Mouse (Mus musculus) induced T-regulatory cell, adult 2 months (primary cell): ENCODE measurements around the gene Ptger3.

Experiments used
- DNase-seq: peaks from one replicate; pipeline ENCODE4 v3.0.0-alpha.2; 2012; ENCODE audit warnings: low read depth

Gene Ptger3

DNA sequence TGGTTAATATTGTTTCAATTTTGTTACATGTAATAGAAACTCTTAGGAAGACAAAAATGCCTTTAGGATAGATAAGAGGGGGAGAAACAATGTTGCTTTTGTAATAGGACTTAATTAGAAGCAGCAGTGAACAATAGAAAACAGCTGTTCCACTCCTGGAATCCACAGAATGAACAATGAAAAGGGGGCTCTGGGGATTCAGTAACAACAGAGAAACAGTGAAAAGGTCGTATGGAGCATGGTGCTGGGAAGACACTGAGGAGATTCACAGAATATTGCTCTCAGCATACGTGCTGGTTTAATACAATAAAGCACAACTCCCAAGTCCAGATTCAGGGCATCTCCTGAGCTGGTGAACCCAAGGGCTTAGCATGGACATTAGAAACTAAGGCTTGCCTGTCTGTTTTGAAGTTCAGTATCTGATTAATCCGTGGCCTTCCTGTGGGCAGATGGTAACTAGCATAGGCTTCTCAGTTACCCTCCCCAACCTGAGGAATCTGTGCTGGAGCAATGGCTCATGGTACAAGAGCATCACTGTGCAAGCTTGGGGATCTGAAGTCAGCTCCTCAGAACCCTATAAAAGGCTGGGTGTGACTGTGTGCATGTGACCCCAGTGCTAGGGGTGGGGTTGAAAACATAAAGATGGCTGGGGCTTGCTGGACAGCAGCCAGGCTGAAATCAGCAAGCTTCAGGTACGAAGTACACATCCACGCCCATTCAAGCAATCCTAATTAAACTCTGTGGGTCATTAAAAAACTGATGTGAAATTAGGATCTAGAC is 16.1 kb downstream of the Ptger3 start:
- DNase-seq = no peak

DNA sequence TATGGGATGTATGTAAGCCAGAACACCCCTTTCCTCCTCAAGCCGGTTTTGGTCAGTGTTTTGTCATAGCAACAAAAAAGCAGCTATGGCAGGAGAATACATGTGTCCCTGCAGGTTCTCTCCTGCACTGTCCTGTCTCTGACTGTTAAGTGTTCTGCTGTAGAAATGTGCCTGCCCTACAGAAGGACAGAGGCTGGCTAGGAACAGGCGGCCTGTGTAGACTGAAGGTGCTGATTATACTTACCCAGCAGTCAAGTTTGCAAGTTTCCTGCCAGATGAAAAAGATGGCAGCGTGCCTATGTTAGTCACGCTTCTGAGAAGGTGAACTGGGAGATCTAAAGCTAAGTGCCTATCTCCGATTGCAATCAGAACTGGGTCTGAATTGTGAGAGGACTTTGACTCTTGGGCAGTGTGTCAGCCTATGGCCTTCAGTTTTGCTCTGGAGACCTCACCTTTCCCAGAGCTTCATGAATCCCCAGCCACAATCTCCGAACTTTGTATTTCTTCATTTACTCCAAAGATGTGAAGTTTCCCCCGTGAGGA is 31.2 kb downstream of the Ptger3 start:
- DNase-seq = no peak

DNA sequence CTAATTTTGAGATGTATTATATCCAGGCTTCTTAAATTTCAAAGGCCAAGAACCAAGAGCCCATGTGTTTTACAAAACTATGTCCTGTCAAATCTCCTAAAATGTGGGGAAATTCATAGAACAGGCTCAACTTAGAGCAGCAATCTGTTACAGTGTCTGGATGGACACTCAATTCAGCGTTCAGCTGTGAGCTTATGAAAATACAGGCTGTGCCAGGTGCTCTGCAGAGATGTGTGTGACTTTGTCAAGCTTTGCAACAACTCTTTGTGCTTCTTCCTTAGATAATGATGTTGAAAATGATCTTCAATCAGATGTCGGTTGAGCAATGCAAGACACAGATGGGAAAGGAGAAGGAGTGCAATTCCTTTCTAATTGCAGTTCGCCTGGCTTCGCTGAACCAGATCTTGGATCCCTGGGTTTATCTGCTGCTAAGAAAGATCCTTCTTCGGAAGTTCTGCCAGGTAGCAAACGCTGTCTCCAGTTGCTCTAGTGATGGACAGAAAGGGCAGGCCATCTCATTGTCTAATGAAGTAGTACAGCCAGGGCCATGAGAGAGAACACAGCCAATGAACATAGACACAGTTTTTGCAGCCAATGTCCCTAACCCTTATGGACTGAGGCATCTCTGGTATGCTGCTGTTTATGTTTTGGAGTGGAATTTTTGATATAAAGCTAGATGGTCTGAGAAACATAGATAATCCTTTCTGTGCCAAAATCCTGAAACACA is 38.2 kb downstream of the Ptger3 start:
- DNase-seq = no peak

DNA sequence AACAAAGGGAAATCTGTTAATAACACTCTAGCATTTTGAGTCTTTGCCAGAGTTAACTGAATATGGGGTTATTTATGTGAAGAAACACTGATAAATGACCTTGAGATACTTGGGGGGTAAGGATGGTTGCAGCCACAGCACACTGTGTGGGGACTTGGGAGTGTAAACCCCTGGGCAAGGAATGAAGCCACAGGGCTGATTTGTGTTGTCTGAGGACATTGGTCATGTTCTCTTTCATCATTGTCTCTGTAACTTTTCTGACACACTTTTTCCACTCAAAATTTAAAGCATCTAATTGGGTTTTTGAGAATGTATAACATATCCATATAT is 38.7 kb downstream of the Ptger3 start:
- DNase-seq = no peak

DNA sequence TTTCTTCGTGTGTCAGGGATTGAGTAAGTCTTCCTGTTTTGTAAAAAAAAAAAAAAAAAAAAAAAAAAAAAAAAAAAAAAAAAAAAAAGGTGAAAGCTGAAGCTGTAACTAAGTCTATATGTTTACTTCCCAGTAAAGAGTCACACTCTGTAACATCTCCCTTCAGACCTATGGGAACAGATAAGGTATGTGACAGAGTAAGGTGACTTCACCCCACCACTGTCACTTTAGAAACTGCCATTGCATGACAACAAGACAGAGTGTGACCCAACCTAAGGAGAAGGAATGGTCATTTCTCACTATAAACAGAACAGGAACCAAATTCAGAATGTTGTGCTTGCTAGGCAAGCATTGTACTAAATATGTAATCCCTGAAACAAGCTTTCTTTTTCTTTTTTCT is 46.9 kb downstream of the Ptger3 start:
- no peak for DNase-seq

DNA sequence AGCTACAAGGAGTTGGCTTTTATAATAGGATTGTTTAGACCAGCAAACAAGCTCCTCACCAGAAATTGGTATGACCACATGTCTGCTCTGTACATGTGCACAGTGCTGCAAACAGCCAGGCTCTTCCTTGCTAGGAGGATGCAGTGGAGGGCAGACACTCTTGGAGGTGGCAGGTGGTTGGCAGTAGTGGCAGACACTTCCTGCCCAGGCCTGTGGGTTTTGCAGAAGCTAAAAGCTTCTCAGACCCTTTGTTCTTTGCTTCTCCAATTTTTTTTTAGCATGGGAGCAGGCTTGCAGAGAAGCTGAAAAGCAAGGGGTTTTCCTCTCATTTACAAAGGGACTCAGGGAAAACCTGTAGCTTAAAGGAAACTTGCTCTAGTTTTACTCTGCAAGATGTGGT is 50.3 kb downstream of the Ptger3 start:
- DNase-seq = no peak

DNA sequence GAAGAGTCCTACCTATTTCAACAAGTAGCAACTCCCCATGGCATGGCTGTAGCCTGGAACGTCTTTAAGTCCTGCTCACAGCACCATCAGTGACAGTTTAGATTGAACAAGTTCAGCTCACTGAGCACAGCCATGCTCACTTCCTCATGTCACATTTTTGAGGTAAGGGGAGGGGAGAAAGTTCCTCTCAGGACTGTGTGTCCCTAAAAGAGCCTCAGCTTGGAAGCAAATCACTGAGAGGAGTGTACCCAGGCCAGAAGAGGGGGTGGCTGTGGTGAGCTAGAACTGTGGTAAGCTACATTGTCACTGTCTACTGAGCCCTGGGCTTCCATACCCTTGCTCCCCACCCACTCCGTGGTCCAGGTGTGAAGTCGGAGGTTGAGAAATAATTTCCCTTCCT is 60.7 kb downstream of the Ptger3 start:
- DNase-seq = no peak

DNA sequence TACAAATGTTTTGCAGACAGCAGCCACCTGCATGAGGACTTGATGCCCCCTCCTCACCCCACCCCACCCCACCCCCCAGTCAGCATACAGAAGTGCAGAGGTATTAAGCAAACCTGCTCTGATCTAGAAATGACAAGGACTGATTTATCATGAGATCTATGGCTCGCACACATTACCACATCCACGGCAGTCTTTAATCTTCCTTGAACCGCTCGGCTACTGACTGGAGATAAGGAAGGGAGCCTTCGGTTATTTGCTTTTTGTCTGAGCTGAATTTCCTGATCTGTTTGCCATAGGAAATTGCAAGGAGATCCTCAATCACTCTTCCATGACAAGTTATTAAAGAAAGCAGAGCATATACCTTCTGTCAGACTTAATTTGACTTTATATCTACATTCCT is 64.0 kb downstream of the Ptger3 start:
- DNase-seq = no peak

DNA sequence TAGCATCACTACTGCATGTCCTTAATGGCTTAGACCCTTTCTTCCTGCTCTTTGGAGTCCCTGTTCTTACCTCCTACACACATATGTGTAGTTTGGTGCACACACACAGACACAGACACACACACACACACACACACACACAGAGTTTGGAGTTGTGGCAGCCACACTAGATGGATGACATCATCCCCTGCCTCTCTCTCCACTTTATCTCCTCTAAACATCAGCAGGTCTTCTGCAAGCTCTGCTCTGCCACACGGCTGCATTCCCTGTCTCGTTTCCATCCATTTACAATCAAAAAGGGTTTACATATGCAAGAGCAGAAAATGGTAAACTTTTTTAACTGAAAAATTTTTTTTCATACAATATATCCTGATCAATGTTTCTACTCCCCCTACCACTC is 64.7 kb downstream of the Ptger3 start:
- no peak for DNase-seq

DNA sequence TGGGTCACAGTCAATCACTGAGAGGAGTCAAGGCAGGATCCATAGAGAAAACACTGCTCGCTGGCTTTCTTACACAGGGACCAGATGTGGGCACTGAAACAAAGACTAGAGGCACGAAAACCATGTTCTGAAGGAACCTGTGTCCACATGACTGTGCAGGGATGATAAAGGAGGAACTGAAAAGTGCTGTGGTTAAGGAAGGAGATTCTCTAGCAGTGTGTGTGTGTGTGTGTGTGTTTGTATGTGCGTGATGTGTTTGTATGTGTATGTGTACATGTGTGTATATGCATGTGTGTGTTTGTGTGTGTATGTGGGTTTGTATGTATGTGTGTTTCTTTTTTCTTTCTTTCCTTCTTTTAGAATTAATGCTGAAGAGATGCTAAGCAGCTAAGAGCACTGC is 67.7 kb downstream of the Ptger3 start:
- DNase-seq = no peak

DNA sequence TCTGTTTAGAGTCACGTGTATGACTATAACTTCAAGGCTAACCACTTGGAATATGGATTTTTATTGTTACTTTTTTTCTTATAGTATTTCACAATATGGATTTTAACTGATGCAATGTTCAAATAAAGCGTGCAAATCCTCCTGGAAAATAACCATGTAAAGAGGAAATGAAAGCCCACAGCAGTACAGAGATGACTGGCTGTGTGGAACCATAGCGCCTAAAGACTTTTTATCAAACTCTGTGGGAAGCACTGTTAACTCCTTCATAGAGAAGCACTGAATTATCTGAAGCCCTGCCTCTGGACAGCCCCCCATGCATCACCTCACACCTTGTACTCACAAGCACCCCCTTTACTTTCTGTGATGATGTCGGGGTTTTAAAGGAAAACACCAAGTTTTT is 69.0 kb downstream of the Ptger3 start:
- DNase-seq = no peak

DNA sequence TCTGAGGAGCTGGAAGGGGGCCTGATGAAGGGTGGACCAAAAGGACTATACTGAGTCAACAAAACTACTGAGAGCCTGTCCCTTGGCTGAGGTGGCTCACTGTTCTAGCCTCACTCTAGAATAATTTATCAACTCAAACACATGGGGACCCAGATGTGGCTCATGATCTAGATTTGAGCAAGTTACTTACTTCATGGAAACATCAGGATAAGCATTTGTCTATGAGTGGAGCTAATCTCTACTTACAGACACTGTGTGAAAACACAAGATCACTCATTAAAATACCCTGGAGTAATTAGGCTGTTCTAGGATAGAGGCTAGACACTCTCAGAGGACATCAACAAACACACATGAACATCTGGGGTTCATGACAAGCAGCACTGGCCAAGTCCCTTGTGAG is 70.2 kb downstream of the Ptger3 start:
- DNase-seq = no peak

DNA sequence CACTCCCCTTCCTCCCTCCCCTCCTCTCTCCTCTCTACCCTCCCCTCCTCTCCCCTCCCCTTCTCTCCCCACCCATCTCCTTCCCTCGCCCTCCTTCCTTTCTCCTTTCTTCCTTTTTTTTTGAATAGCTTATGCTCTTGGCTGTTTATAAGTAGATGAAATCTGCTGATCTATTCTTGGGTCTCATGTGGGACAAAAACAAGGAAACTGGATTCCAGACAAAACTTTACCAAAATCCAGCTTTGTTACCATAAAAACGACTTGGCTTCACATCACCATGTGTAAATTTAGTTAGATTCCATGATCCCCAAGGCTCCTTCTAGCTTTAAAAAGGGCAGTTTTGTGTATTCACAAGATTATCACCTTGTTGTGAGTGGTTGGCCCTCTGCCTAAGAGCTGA is 70.6 kb downstream of the Ptger3 start:
- no peak for DNase-seq

DNA sequence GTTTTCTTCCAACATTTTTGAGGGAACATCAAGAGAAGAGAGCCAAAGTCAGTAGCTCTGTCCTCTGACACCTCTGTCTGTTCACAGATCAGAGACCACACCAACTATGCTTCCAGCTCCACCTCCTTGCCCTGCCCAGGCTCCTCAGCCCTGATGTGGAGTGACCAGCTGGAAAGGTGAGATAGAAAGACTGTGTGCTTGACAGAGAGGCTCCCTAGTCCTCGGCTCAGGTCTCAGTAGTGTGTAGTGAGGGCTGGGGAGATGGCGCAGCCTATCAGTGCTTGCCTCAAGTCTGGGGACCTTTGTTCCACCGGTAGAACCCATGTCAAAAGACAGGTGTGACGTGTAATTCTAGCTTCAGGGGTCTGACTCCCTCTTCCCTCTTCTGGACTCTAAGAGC is 74.9 kb downstream of the Ptger3 start:
- no peak for DNase-seq

DNA sequence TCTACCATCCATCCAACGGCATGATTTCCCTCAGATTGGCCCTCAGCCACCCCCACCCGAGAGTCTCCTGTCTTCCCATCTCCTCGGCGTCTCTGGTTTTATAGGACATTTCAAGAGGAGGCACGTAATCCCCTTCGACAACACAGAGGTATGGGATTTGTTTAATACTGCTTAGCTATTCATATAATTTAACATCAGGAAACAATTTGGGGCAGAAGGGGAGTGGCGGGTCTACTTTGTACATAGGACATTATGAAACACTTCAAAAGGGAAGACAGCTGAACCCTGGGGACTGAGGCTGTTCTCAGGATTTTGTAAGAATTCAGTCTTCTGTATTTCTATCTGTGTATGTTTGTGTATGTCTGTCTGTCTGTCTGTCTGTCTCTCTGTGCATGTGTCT is 94.9 kb downstream of the Ptger3 start:
- no peak for DNase-seq

DNA sequence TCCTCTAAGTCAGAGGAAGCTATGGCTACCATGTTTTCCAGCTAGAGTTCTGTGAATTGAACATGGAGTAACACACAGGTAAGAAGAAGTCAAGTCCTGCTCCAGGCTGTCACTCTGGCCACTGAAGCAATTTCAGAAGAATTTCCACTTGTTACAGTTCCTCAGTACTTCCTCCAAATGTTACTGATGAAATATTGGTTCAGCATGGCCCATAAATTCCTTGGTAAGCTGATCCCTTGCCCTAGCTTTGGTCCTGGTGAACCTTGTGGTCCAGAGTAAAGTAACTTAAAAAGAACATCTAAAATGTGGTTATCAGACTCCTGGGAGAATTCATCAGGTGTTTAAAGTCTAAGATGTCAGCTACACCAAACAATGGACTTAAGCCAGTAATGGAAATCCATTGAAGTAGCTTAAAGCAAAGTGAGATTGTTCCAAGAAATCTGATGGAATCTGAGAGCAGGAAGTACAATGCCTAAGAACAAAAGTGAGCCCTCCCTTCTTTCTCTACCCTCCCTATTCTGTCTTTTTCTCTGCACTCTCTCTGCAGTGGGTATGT is 97.9 kb downstream of the Ptger3 start:
- DNase-seq = no peak

DNA sequence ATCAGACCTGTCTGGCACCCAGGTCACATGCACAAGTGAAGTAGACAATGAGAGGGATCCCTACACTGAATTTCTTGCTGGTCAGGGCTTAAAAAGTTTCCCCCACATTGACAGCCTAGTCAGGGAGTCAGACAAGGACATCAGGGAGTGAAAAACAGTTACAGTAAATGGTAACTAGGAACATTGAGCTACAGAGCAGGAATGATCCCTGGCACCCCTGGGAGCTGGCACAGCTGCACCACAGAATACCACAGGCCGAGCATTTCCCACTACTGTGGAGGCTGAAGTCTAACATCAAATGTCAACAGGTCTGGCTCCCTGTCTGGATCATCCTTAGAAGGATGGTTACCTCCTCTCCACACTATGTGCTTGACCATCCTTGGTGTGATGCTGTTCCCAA is 98.8 kb downstream of the Ptger3 start:
- DNase-seq = no peak

DNA sequence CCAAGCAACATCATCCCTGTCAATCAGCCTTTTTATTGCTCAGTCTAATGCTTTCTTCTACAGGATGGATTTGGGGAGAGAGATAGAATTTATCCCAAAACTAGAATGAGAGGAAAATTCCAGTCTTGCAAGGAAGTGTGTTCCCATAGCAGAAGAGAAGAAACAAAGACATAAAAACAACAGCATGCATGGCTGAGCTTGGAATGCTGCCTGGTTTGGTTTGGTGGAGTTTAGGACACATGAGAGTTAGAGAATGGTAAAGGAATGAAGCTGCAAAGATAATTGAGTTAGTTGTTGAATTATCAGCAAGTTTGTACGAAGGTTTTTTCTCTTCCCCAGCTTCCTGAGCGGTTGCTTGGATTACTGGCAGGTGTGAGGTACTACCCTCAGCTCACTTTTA is 99.5 kb downstream of the Ptger3 start:
- DNase-seq = no peak

DNA sequence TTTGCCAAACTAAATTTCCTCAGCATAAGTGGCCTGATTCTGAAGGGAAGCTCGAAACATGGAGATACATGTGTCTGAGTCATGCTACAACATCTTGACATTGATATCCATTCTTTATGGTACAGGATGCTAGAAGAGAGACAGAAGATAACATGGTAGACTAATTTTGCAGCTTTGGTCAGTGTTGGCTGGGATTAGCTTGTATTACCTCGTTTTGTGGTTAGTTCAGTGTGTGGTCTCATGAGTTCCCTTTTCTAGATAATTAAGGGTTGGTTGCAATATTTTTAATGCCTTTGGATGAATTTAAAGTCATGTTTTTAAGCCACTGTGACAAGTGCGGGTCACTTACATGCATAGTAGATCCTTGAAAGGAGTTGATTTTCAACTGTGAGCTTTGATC is 119.4 kb downstream of the Ptger3 start:
- no peak for DNase-seq

DNA sequence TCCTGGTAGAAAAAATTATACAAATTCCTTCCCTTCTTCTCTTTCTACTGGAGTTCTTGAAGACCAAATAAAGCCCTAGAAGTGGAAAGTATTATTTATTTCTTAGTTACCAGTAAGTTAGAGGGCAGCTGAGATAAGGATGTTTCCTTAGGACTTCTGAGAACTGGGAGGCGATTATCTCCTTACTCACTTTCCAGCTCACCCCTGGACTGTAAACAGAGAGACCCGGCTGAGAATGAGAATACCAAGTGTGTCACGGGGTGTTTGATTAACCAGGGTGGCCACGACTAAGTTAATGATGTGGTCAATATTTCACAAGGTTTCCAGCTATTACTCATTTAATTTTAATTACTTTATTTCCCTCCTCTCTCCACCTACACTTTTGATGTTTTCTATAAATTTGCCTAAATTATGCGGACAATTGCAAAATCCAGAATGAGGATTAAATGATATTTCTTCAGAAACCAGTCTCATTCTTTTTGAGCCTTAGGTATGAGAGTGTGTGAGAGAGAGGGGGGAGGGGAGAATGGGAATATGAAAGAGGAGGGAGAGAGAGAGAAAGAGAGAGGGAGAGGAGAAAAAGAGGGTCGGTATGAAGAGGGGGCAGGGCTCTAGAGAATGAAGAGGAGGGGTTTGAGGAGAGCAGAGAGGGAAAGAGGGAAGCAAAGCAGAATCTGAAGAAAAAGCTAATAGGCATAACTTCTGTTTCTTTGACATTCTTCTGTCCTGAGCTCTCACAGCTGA is 121.9 kb downstream of the Ptger3 start:
- DNase-seq = no peak
